13 mouse cellular contexts compared by ENCODE assay signal in the genomic region with DNA sequence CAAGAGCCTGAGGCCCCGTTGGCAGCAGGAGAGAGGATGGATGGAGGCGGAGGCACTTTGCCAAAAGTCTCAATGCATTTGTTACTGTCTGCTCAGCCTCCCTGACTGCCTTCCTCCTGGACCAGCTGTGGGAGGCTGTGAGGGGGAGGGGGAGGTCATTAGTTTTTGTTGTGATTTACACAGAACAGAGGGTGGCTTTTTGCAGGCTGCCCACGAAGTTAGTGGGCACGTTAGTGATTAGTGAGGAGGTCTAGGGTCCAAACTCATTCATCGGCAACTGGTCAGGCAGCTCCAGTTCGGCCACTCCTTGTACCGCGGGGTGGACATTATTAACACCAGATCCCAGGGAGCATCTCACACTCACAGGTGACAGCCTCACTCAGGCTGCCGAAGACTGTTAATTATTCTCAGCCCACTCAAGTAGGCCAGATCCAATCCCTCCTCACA. TPM values are rescaled to one million over a fixed set of nuclear protein-coding genes. Genes with fewer than 3 reads are reported as not detected.
DNase-seq lines count a peak whose midpoint lies in the region; ATAC-seq and TF ChIP-seq lines count a peak whose summit lies in the region.
"Had no signal": no experiment of that assay in that cellular context is flagged by ENCODE, and none has a peak within 500 bp of the region (broad histone marks: within the 10 kb centered on the region; RNA-seq: fewer than 3 reads in every experiment).

No protein-coding gene starts in this region.

- no peaks in the 10 kb centered on the region for H3K27me3 ChIP-seq in hindbrain, embryonic 14.5 days (ENCODE audit: control insufficient read depth, insufficient read depth, low read length)
- H3K27me3 ChIP-seq in hindbrain, embryonic 10.5 days (ENCODE audit: insufficient read depth, poor library complexity, severe bottlenecking) = no peaks in the 10 kb centered on the region
- no peaks in the 10 kb centered on the region; the same call in 1 of the 2 replicates for H3K27me3 ChIP-seq in stomach, embryonic 15.5 days (replicated peaks)
- no peaks in the 10 kb centered on the region for H3K27me3 ChIP-seq in stomach, postnatal 0 days (ENCODE audit: control insufficient read depth, insufficient read depth, low read length)
- no peaks in the 10 kb centered on the region for H3K27me3 ChIP-seq in kidney, embryonic 15.5 days
- H3K27me3 ChIP-seq: forebrain, embryonic 13.5 days; limb, embryonic 15.5 days; midbrain, embryonic 12.5 days had no signal

- no peak overlapping the region for H3K27ac ChIP-seq in hindbrain, embryonic 14.5 days
- no peak overlapping the region for H3K27ac ChIP-seq in hindbrain, embryonic 10.5 days
- H3K27ac ChIP-seq in stomach, embryonic 15.5 days = no peak overlapping the region
- no peak overlapping the region for H3K27ac ChIP-seq in stomach, postnatal 0 days (replicated peaks)
- H3K27ac ChIP-seq in kidney, embryonic 15.5 days = peak overlapping the region; percentile 56; the same call in 1 of the 2 replicates
- H3K27ac ChIP-seq: forebrain, embryonic 13.5 days; limb, embryonic 15.5 days; midbrain, embryonic 12.5 days had no signal

- no peak overlapping the region for H3K9ac ChIP-seq in hindbrain, embryonic 14.5 days
- no peak overlapping the region for H3K9ac ChIP-seq in stomach, embryonic 15.5 days
- H3K9ac ChIP-seq in stomach, postnatal 0 days (ENCODE audit: low read length) = no peak overlapping the region
- H3K9ac ChIP-seq in kidney, embryonic 15.5 days = no peak overlapping the region
- H3K9ac ChIP-seq: forebrain, embryonic 13.5 days; limb, embryonic 15.5 days; midbrain, embryonic 12.5 days had no signal

- peak; percentile 68 for DNase-seq in hindbrain, embryonic 14.5 days (ENCODE audit: low spot score)
- no peak for DNase-seq in hindbrain, embryonic 10.5 days (ENCODE audit: low spot score)
- no peak for DNase-seq in stomach, postnatal 0 days (ENCODE audit: low spot score)
- DNase-seq in thymus, postnatal 25 days = no peak
- DNase-seq in yolk sac, embryonic 10.5 days (ENCODE audit: low spot score) = no peak
- DNase-seq: adrenal gland, adult 2 months; cerebellum, adult 9-10 months had no signal

- H3K4me2 ChIP-seq in hindbrain, embryonic 14.5 days (replicated peaks) = no peak overlapping the region
- H3K4me2 ChIP-seq in stomach, embryonic 15.5 days = no peak overlapping the region
- H3K4me2 ChIP-seq in stomach, postnatal 0 days (replicated peaks; ENCODE audit: low read depth) = no peak overlapping the region
- H3K4me2 ChIP-seq in kidney, embryonic 15.5 days = no peak overlapping the region
- H3K4me2 ChIP-seq: forebrain, embryonic 13.5 days; heart, embryonic 11.5 days; limb, embryonic 15.5 days; midbrain, embryonic 12.5 days had no signal

- ATAC-seq in hindbrain, embryonic 14.5 days (ENCODE audit: low FRiP score) = peak; percentile 77; the same call in 1 of the 2 replicates
- ATAC-seq in stomach, embryonic 15.5 days (ENCODE audit: insufficient read depth, low FRiP score, low read depth) = peak; percentile 35; the same call in 1 of the 2 replicates
- no peak for ATAC-seq in stomach, postnatal 0 days (ENCODE audit: low FRiP score, low TSS enrichment)
- peak; percentile 71 for ATAC-seq in kidney, embryonic 15.5 days (replicated peaks; ENCODE audit: low FRiP score)
- ATAC-seq: forebrain, embryonic 13.5 days had no signal

- H3K4me3 ChIP-seq in hindbrain, embryonic 14.5 days (replicated peaks; ENCODE audit: low read length) = no peak overlapping the region
- no peak overlapping the region for H3K4me3 ChIP-seq in hindbrain, embryonic 10.5 days
- no peak overlapping the region for H3K4me3 ChIP-seq in stomach, embryonic 15.5 days (replicated peaks)
- no peak overlapping the region for H3K4me3 ChIP-seq in stomach, postnatal 0 days (ENCODE audit: low read depth, low read length)
- H3K4me3 ChIP-seq in kidney, embryonic 15.5 days (replicated peaks) = no peak overlapping the region
- H3K4me3 ChIP-seq: forebrain, embryonic 13.5 days; limb, embryonic 15.5 days; midbrain, embryonic 12.5 days had no signal

- TF ChIP-seq EP300 in stomach, postnatal 0 days (optimal IDR thresholded peaks at IDR 0.05) = no peak

- no peak for TF ChIP-seq CTCF in stomach, postnatal 0 days (IDR thresholded peaks at IDR 0.05; ENCODE audit: low read depth)

- H3K36me3 ChIP-seq in hindbrain, embryonic 14.5 days (replicated peaks; ENCODE audit: control insufficient read depth, insufficient read depth) = no peaks in the 10 kb centered on the region
- H3K36me3 ChIP-seq in hindbrain, embryonic 10.5 days = no peaks in the 10 kb centered on the region
- H3K36me3 ChIP-seq in stomach, embryonic 15.5 days = no peaks in the 10 kb centered on the region
- no peaks in the 10 kb centered on the region for H3K36me3 ChIP-seq in stomach, postnatal 0 days (ENCODE audit: control insufficient read depth, insufficient read depth, low read length)
- no peaks in the 10 kb centered on the region for H3K36me3 ChIP-seq in kidney, embryonic 15.5 days
- H3K36me3 ChIP-seq: limb, embryonic 15.5 days; midbrain, embryonic 12.5 days had no signal

- H3K9me3 ChIP-seq in hindbrain, embryonic 14.5 days (ENCODE audit: control insufficient read depth, low read length) = no peaks in the 10 kb centered on the region
- 0 out of 2 replicates have a peak, but pooled peaks cover 5% of the 10 kb centered on the region for H3K9me3 ChIP-seq in hindbrain, embryonic 10.5 days
- no peaks in the 10 kb centered on the region for H3K9me3 ChIP-seq in stomach, embryonic 15.5 days
- H3K9me3 ChIP-seq in stomach, postnatal 0 days (ENCODE audit: control insufficient read depth, low read length) = no peaks in the 10 kb centered on the region
- no peaks in the 10 kb centered on the region for H3K9me3 ChIP-seq in kidney, embryonic 15.5 days (replicated peaks)
- H3K9me3 ChIP-seq: forebrain, embryonic 13.5 days; limb, embryonic 15.5 days; midbrain, embryonic 12.5 days had no signal

- 44% methylated on average over 9 of the region's 9 CpGs for WGBS in hindbrain, embryonic 14.5 days
- 66% methylated on average over 9 of the region's 9 CpGs for WGBS in hindbrain, embryonic 10.5 days
- WGBS in stomach, embryonic 15.5 days = 47% methylated on average over 9 of the region's 9 CpGs
- 53% methylated on average over 9 of the region's 9 CpGs for WGBS in stomach, postnatal 0 days
- 23% methylated on average over 9 of the region's 9 CpGs for WGBS in kidney, embryonic 15.5 days

- H3K4me1 ChIP-seq in hindbrain, embryonic 14.5 days (replicated peaks; ENCODE audit: control insufficient read depth, insufficient read depth, low read length) = no peaks in the 10 kb centered on the region
- 0 out of 2 replicates have a peak, but pooled peaks cover 4% of the 10 kb centered on the region for H3K4me1 ChIP-seq in hindbrain, embryonic 10.5 days (replicated peaks)
- no peaks in the 10 kb centered on the region for H3K4me1 ChIP-seq in stomach, embryonic 15.5 days
- no peaks in the 10 kb centered on the region for H3K4me1 ChIP-seq in stomach, postnatal 0 days (replicated peaks; ENCODE audit: control insufficient read depth, insufficient read depth)
- H3K4me1 ChIP-seq in kidney, embryonic 15.5 days = peaks cover 29% of the 10 kb centered on the region
- H3K4me1 ChIP-seq: midbrain, embryonic 12.5 days had no signal

RNA-seq across cellular contexts. Expression of gene Slc22a2, which starts 4.9 kb away (rescaled TPM):
- polyA plus RNA-seq in hindbrain, embryonic 14.5 days (2014; fragmentation: Nextera tagmentation; extraction: Ambion mirVana) = 0.76 and 1.5 TPM in 2 replicates
- polyA plus RNA-seq in hindbrain, embryonic 10.5 days (2016; fragmentation: Nextera tagmentation; extraction: Ambion mirVana) = not detected in 2 replicates
- polyA plus RNA-seq in stomach, embryonic 15.5 days (2015; fragmentation: Nextera tagmentation; extraction: Ambion mirVana) = 0.15 TPM in 2 replicates
- polyA plus RNA-seq in stomach, postnatal 0 days (2015; fragmentation: Nextera tagmentation; extraction: Ambion mirVana) = not detected in 2 replicates
- 9.6 and 10.3 TPM in 2 replicates for polyA plus RNA-seq in kidney, embryonic 15.5 days (2015; fragmentation: Nextera tagmentation; extraction: Ambion mirVana)
- polyA plus RNA-seq: heart, embryonic 11.5 days; limb, embryonic 15.5 days had no signal
